Mouse (Mus musculus): ENCODE measurements around the gene Gdnf. TPM values are rescaled to one million over a fixed set of nuclear protein-coding genes. Genes with fewer than 3 reads are reported as not detected.

The Gdnf gene
- not detected in 2 replicates for polyA plus RNA-seq (2011; ENCODE audit: insufficient read depth, insufficient read length, low replicate concordance, missing spikeins)

- Histone ChIP-seq H3K27ac (ENCODE audit: control insufficient read depth, insufficient read depth, low read depth, low read length, poor library complexity) (no peak within 1 kb of the TSS), H3K4me3 (replicated peaks; ENCODE audit: control insufficient read depth, low read depth, low read length) (no peak within 1 kb of the TSS), H3K4me1 (ENCODE audit: control insufficient read depth, insufficient read depth, low read length) (no peaks in the 10 kb centered on the region)
- 2% methylated on average over 73 of the region's 73 CpGs for WGBS
- TF ChIP-seq POLR2A (IDR thresholded peaks at IDR 0.05; ENCODE audit: borderline replicate concordance, control insufficient read depth, low read depth, low read length): no peak
- no peak for TF ChIP-seq CTCF (IDR thresholded peaks at IDR 0.05; ENCODE audit: control insufficient read depth, insufficient read depth, low read length)
Measured at GRCm38 (mm10) chr15:7810556-7811252, at the start of gene Gdnf. Gene Gdnf (plus strand): TSS chr15:7810846.

DNA sequence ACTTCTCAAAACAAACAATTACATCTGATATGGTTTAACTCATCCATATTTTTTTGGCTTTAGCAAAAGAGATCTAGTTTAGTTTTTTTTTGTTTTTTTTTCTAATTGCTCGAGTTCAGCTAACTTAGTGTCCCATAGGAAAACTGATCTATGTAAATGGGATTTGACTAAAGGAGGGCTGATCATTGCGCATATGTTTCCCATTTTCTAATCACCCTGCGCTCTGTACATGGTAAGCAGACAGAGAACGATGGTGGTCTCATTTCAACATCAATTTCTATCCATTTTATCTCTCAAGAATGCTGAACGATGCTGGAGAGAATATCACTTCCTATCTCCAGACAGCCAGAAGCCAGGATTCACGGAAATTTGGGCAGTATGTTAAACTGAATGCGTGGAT lies 43.5 kb upstream of the Gdnf start:
- Histone ChIP-seq H3K27ac (ENCODE audit: control insufficient read depth, insufficient read depth, low read depth, low read length, poor library complexity) (no peak overlapping the region), H3K4me3 (replicated peaks; ENCODE audit: control insufficient read depth, low read depth, low read length) (no peak overlapping the region), H3K4me1 (ENCODE audit: control insufficient read depth, insufficient read depth, low read length) (peaks cover 1% of the 10 kb centered on the region)
- TF ChIP-seq POLR2A (IDR thresholded peaks at IDR 0.05; ENCODE audit: borderline replicate concordance, control insufficient read depth, low read depth, low read length): no peak
- TF ChIP-seq CTCF (IDR thresholded peaks at IDR 0.05; ENCODE audit: control insufficient read depth, insufficient read depth, low read length): no peak
- WGBS: 78% methylated on average over 7 of the region's 7 CpGs

DNA sequence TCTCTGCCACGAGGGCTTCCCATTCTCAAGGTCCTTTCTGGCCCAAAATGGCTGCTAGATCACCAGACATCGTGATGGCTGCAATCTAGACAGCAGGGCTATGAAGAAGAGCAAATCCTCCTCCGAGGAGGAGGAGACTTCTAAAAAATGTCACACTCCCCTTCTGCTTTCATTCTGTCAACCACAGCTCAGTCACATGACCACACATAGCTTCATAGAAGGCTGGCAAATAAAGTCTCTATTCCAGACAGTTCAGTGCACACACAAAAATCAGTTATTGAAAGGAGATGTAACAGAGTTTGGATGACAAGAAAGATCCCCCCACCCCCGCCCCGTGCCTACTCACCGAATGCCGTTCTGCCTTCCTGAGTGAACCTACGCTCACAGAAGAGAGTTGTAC lies 37.7 kb upstream of the Gdnf start:
- Histone ChIP-seq H3K27ac (ENCODE audit: control insufficient read depth, insufficient read depth, low read depth, low read length, poor library complexity) (no peak overlapping the region), H3K4me1 (ENCODE audit: control insufficient read depth, insufficient read depth, low read length) (no peaks in the 10 kb centered on the region; the same call in 1 of the 2 replicates), H3K4me3 (replicated peaks; ENCODE audit: control insufficient read depth, low read depth, low read length) (no peak overlapping the region)
- WGBS: 73% methylated on average over 8 of the region's 8 CpGs
- no peak for TF ChIP-seq CTCF (IDR thresholded peaks at IDR 0.05; ENCODE audit: control insufficient read depth, insufficient read depth, low read length)
- TF ChIP-seq POLR2A (IDR thresholded peaks at IDR 0.05; ENCODE audit: borderline replicate concordance, control insufficient read depth, low read depth, low read length): no peak

DNA sequence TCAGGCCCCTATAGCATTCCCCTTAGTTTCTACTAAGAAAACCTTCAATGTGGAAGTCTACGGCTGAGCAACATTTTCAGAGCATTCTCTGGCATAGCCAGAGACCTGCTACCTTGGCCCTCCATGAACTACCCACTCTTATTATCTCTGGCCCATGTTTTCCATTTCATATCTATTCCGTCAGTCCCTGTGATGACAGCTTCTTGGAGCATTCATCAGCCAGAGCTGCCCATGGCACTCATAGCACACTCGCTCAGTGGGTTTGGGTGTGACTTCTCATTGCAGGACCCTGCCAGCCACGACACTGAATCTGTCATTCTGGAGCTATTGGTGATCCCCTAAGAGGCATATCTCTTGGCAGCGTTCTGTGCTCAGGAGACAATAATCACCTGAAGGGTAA lies 29.1 kb upstream of the Gdnf start:
- Histone ChIP-seq H3K27ac (ENCODE audit: control insufficient read depth, insufficient read depth, low read depth, low read length, poor library complexity) (no peak overlapping the region), H3K4me3 (replicated peaks; ENCODE audit: control insufficient read depth, low read depth, low read length) (no peak overlapping the region), H3K4me1 (ENCODE audit: control insufficient read depth, insufficient read depth, low read length) (no peaks in the 10 kb centered on the region)
- TF ChIP-seq CTCF (IDR thresholded peaks at IDR 0.05; ENCODE audit: control insufficient read depth, insufficient read depth, low read length) (no peak), POLR2A (IDR thresholded peaks at IDR 0.05; ENCODE audit: borderline replicate concordance, control insufficient read depth, low read depth, low read length) (no peak)
- WGBS: 87% methylated on average over 5 of the region's 5 CpGs

DNA sequence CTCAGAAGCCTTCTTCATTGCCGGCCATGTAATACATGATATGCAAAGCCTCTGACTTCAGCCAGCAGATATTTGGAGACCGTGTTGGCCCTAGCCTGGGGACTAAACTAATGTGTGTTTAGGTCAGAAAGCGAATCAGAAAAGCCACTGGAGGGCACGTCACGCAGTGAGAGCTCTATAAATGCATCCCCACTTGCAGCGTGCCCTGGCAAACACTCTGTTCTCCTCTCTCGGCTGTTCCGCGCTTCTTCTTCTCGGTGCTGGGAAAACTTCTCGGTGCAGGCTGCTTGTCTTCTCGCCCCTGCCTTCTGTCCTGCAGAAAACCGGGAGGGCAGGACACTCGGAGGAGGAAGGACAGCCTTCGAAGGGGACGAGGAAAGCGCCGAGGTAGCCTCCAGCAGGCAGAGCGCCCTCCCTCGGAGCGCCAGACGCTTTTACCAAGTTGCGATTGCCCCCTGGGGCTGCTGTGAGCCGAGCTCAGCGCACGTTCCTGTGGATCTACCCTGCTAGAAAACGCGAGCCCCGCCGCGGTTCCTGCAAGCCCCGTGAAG lies 730 bp upstream of the Gdnf start:
- 4% methylated on average over 32 of the region's 32 CpGs for WGBS
- H3K4me3 ChIP-seq (replicated peaks; ENCODE audit: control insufficient read depth, low read depth, low read length): no peak overlapping the region
- TF ChIP-seq POLR2A (IDR thresholded peaks at IDR 0.05; ENCODE audit: borderline replicate concordance, control insufficient read depth, low read depth, low read length): no peak

GRCm38 (mm10) chr15:7811253-7811625 lies 593 bp downstream of the Gdnf start:
- Histone ChIP-seq H3K4me1 (ENCODE audit: control insufficient read depth, insufficient read depth, low read length) (no peaks in the 10 kb centered on the region), H3K27ac (ENCODE audit: control insufficient read depth, insufficient read depth, low read depth, low read length, poor library complexity) (no peak overlapping the region), H3K4me3 (replicated peaks; ENCODE audit: control insufficient read depth, low read depth, low read length) (no peak overlapping the region)
- WGBS: 5% methylated on average over 11 of the region's 11 CpGs
- no peak for TF ChIP-seq CTCF (IDR thresholded peaks at IDR 0.05; ENCODE audit: control insufficient read depth, insufficient read depth, low read length)
- no peak for TF ChIP-seq POLR2A (IDR thresholded peaks at IDR 0.05; ENCODE audit: borderline replicate concordance, control insufficient read depth, low read depth, low read length)

More for the DNA sequence above, 730 bp upstream of the Gdnf start:
- Histone ChIP-seq H3K27ac (ENCODE audit: control insufficient read depth, insufficient read depth, low read depth, low read length, poor library complexity) (no peak overlapping the region), H3K4me1 (ENCODE audit: control insufficient read depth, insufficient read depth, low read length) (no peaks in the 10 kb centered on the region)

DNA sequence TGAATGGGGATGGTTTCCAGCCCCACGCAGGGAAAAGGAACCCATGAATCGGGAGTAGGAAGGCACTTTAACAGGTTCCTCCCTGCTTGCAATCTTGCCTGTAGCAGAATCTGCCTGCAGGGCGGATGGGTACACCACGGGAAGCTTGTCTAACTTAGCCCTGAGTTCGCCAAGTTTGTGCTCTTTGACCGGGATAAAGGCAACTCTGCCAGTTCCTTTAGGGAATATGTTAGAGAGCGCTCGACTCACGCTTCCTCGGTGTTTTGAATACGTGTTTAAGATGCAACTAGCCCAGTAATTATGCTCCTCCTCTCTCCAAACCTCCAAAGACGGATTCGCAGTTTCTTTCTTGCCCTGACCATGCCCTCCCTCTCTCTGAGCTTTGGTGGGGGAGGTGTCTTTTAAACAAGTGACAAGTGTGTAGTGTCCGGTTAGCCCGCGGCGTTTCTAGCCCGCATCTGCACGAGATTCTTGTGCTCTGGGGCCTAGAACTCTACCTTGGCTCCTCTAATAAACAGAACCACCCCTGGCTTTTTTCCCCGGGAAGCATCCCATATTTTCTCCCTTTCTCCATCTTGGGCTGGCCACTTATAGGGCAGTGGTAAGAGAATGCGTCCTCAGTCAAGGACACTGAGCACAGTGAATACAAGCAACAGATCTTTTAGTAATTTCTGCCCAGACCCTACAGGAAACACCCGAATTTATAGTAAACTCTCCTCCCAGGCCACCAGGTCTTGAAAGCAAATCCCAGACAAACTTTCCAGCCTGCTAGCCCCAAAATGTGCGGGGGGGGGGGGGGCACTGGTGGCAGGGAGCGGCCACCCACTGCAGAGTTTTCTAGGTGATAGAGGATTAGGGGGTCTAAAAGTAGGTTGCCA lies 1.4 kb downstream of the Gdnf start:
- H3K27ac ChIP-seq (ENCODE audit: control insufficient read depth, insufficient read depth, low read depth, low read length, poor library complexity): no peak overlapping the region
- no peak overlapping the region for H3K4me3 ChIP-seq (replicated peaks; ENCODE audit: control insufficient read depth, low read depth, low read length)
- no peaks in the 10 kb centered on the region for H3K4me1 ChIP-seq (ENCODE audit: control insufficient read depth, insufficient read depth, low read length)
- TF ChIP-seq POLR2A (IDR thresholded peaks at IDR 0.05; ENCODE audit: borderline replicate concordance, control insufficient read depth, low read depth, low read length): no peak
- 10% methylated on average over 24 of the region's 24 CpGs for WGBS

GRCm38 (mm10) chr15:7812872-7813530 lies 2.4 kb downstream of the Gdnf start:
- H3K4me3 ChIP-seq (replicated peaks; ENCODE audit: control insufficient read depth, low read depth, low read length): no peak overlapping the region
- WGBS: 3% methylated on average over 41 of the region's 41 CpGs
- H3K27ac ChIP-seq (ENCODE audit: control insufficient read depth, insufficient read depth, low read depth, low read length, poor library complexity): no peak overlapping the region
- TF ChIP-seq POLR2A (IDR thresholded peaks at IDR 0.05; ENCODE audit: borderline replicate concordance, control insufficient read depth, low read depth, low read length) (no peak), CTCF (IDR thresholded peaks at IDR 0.05; ENCODE audit: control insufficient read depth, insufficient read depth, low read length) (no peak)
- H3K4me1 ChIP-seq (ENCODE audit: control insufficient read depth, insufficient read depth, low read length): no peaks in the 10 kb centered on the region
